Mouse (Mus musculus): ENCODE data around the gene Plagl2. TPM values are rescaled to one million over a fixed set of nuclear protein-coding genes. Genes with fewer than 3 reads are reported as not detected.
A peak's percentile ranks its signal among the peaks of the same experiment; 100 is the strongest.

Plagl2 gene
- total and polyA plus RNA-seq, 3 experiments, result 3.0 to 4.1 (median 3.5) TPM

DNA sequence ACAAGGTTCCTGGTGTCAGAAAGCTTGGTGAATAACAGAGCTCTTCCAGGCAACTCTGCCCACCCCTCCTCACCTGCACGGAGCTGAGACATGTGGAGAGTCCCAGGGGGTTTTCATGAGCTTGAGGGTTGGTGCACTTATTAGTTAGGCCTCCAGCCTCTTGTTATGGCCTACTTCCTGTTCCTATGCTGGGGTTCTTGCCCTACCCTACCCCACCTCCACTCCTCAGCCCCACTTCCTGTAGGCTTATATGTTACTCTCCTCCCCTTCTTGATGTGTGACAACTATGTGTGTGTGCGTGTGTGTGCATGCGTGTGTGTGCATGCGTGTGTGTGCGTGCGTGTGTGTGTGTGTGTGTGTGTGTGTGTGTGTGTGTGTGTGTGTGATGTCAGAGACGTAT, 21.8 kb upstream of the Plagl2 start:
- Histone ChIP-seq H3K27ac (no peak overlapping the region), H3K4me3 (no peak overlapping the region), H3K4me1 (ENCODE audit: control insufficient read depth, insufficient read depth, low read length) (no peaks in the 10 kb centered on the region), H3K36me3 (ENCODE audit: control insufficient read depth, insufficient read depth, low read length) (no peaks in the 10 kb centered on the region), H3K27me3 (ENCODE audit: control insufficient read depth, insufficient read depth, low read length) (no peaks in the 10 kb centered on the region), H3K79me2 (replicated peaks; ENCODE audit: control insufficient read depth, insufficient read depth, low read length) (no peaks in the 10 kb centered on the region), H3K9ac (ENCODE audit: low read depth, low read length) (no peak overlapping the region)
- TF ChIP-seq POLR2A (IDR thresholded peaks at IDR 0.05; ENCODE audit: insufficient read depth, low read depth, low read length) (no peak), EP300 (IDR thresholded peaks at IDR 0.05; ENCODE audit: insufficient read depth, low read depth, low read length) (no peak), CTCF (IDR thresholded peaks at IDR 0.05) (no peak)
- intact Hi-C loops (cut with DNase I), result no loop called here
- no peak for DNase-seq
- WGBS, result 90% methylated on average over 7 of the region's 7 CpGs

- Histone ChIP-seq H3K36me3 (ENCODE audit: control insufficient read depth, insufficient read depth, low read length) (no peaks in the 10 kb centered on the region), H3K27ac (no peak overlapping the region), H3K4me3 (no peak overlapping the region), H3K4me1 (ENCODE audit: control insufficient read depth, insufficient read depth, low read length) (no peaks in the 10 kb centered on the region), H3K79me2 (replicated peaks; ENCODE audit: control insufficient read depth, insufficient read depth, low read length) (no peaks in the 10 kb centered on the region), H3K9ac (ENCODE audit: low read depth, low read length) (no peak overlapping the region), H3K27me3 (ENCODE audit: control insufficient read depth, insufficient read depth, low read length) (no peaks in the 10 kb centered on the region)
- TF ChIP-seq EP300 (IDR thresholded peaks at IDR 0.05; ENCODE audit: insufficient read depth, low read depth, low read length), result no peak
- no peak for TF ChIP-seq POLR2A (IDR thresholded peaks at IDR 0.05; ENCODE audit: insufficient read depth, low read depth, low read length)
- 53% methylated on average over 3 of the region's 3 CpGs for WGBS
- intact Hi-C loops (cut with DNase I), result no loop called here
- DNase-seq, result no peak
Measured at GRCm38 (mm10) chr2:153259864-153260674, 18.8 kb upstream of the Plagl2 start.

DNA sequence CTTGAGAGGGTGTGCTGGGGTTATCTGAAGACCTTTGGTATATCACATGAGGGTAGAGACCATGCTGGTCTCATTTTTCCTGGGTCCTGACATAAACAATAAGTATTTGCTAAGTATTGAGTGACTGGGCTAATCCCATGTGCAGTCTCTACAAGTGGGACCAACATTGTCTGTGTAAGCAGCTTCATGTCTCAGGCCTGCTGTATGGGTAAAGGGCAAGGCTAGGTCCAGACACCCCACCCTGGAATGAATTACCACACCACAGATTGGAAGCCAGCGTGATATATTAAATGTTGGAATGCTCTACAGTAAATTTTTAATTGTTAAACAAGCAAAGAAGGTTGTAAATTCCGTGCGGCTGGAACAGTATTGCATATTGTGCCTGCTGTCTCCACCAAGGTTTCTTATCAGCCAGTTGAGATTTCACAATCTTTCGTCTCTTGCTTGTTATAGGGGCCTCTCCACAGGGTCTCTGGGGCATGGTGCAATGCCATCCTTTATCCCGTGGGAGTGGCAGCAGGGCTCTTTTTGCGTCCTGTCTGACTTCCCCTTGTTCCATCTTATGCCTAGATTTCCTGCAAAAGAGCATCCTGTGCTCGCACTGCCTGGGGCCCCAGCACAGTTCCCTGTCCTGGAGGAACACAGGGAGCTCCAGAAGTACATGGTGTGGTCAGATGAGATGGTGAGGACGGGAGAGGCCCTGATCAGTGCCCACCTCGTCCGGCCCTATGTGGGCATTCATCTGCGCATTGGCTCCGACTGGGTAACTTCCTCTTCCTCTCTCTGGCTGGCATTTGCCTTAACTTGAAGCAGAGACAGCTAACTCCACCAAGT, 18.0 kb upstream of the Plagl2 start:
- 61% methylated on average over 12 of the region's 12 CpGs for WGBS
- Histone ChIP-seq H3K27me3 (ENCODE audit: control insufficient read depth, insufficient read depth, low read length) (no peaks in the 10 kb centered on the region), H3K4me1 (ENCODE audit: control insufficient read depth, insufficient read depth, low read length) (no peaks in the 10 kb centered on the region), H3K36me3 (ENCODE audit: control insufficient read depth, insufficient read depth, low read length) (no peaks in the 10 kb centered on the region), H3K79me2 (replicated peaks; ENCODE audit: control insufficient read depth, insufficient read depth, low read length) (no peaks in the 10 kb centered on the region), H3K9ac (ENCODE audit: low read depth, low read length) (no peak overlapping the region), H3K27ac (no peak overlapping the region), H3K4me3 (no peak overlapping the region)
- DNase-seq, result peak in 1 of 2 experiments; percentile 20
- intact Hi-C loops (cut with DNase I), result no loop called here
- TF ChIP-seq EP300 (IDR thresholded peaks at IDR 0.05; ENCODE audit: insufficient read depth, low read depth, low read length) (no peak), CTCF (IDR thresholded peaks at IDR 0.05) (no peak), POLR2A (IDR thresholded peaks at IDR 0.05; ENCODE audit: insufficient read depth, low read depth, low read length) (no peak)

- Histone ChIP-seq H3K27me3 (ENCODE audit: control insufficient read depth, insufficient read depth, low read length) (no peaks in the 10 kb centered on the region), H3K79me2 (replicated peaks; ENCODE audit: control insufficient read depth, insufficient read depth, low read length) (no peaks in the 10 kb centered on the region), H3K4me3 (no peak overlapping the region), H3K36me3 (ENCODE audit: control insufficient read depth, insufficient read depth, low read length) (no peaks in the 10 kb centered on the region), H3K9ac (ENCODE audit: low read depth, low read length) (no peak overlapping the region), H3K4me1 (ENCODE audit: control insufficient read depth, insufficient read depth, low read length) (no peaks in the 10 kb centered on the region), H3K27ac (no peak overlapping the region)
- TF ChIP-seq EP300 (IDR thresholded peaks at IDR 0.05; ENCODE audit: insufficient read depth, low read depth, low read length), result no peak
- no peak for TF ChIP-seq CTCF (IDR thresholded peaks at IDR 0.05)
- no peak for TF ChIP-seq POLR2A (IDR thresholded peaks at IDR 0.05; ENCODE audit: insufficient read depth, low read depth, low read length)
- intact Hi-C loops (cut with DNase I), result no loop called here
- DNase-seq, result no peak
- WGBS, result 83% methylated on average over 2 of the region's 2 CpGs
Measured at GRCm38 (mm10) chr2:153256604-153257003, 15.4 kb upstream of the Plagl2 start.

GRCm38 (mm10) chr2:153249751-153250150, 8.5 kb upstream of the Plagl2 start:
- Histone ChIP-seq H3K27ac (no peak overlapping the region), H3K4me1 (ENCODE audit: control insufficient read depth, insufficient read depth, low read length) (no peaks in the 10 kb centered on the region), H3K27me3 (ENCODE audit: control insufficient read depth, insufficient read depth, low read length) (no peaks in the 10 kb centered on the region), H3K9ac (ENCODE audit: low read depth, low read length) (no peak overlapping the region), H3K4me3 (no peak overlapping the region), H3K36me3 (ENCODE audit: control insufficient read depth, insufficient read depth, low read length) (no peaks in the 10 kb centered on the region; the same call in 1 of the 2 replicates), H3K79me2 (replicated peaks; ENCODE audit: control insufficient read depth, insufficient read depth, low read length) (no peaks in the 10 kb centered on the region)
- DNase-seq, result no peak
- TF ChIP-seq CTCF (IDR thresholded peaks at IDR 0.05) (no peak), EP300 (IDR thresholded peaks at IDR 0.05; ENCODE audit: insufficient read depth, low read depth, low read length) (no peak), POLR2A (IDR thresholded peaks at IDR 0.05; ENCODE audit: insufficient read depth, low read depth, low read length) (no peak)
- WGBS, result 55% methylated on average over 5 of the region's 5 CpGs
- intact Hi-C loops (cut with DNase I), result no loop called here

Measured in heart, adult 2 months (tissue).